Mouse (Mus musculus): Measurements from ENCODE around the gene Neu1. TPM values are rescaled to one million over a fixed set of nuclear protein-coding genes. Genes with fewer than 3 reads are reported as not detected.
A peak's percentile ranks its signal among the peaks of the same experiment; 100 is the strongest.

The Neu1 gene
- polyA plus RNA-seq, 1 experiment from 2014 or later, result 40.6 TPM

DNA sequence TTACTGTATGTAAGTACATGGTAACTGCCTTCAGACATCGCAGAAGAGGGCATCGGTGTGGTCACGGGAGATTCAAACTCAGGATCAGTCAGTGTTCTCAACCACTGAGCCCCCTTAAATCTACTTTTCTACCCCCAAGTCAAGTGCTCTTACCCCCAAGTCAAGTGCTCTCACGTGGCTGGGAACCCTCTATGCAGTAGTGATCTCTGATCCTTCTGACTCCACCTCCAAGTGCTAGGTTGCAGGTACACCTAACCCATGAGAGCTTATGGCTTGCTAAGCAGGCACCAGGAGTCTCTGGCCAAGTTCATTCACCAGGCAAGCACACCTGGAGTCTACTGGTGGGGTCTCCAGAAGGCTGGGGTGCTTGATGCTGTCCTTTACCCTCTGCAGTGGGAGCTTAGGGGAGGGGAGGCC, 18.5 kb downstream of the Neu1 start:
- WGBS, result 43% methylated on average over 4 of the region's 4 CpGs
- H3K4me1 ChIP-seq (ENCODE audit: control insufficient read depth, insufficient read depth, low read length), result peaks cover 4% of the 10 kb centered on the region; the same call in 1 of the 2 replicates
- no peaks in the 10 kb centered on the region for H3K9me3 ChIP-seq (replicated peaks; ENCODE audit: control insufficient read depth, low read length)
- no peak overlapping the region for H3K4me2 ChIP-seq (ENCODE audit: low read depth, low read length)
- peaks cover 10% of the 10 kb centered on the region; the same call in 1 of the 2 replicates for H3K36me3 ChIP-seq (ENCODE audit: control insufficient read depth, insufficient read depth, low read length)
- ATAC-seq (ENCODE audit: insufficient read depth, low FRiP score), result no peak
- H3K27me3 ChIP-seq (ENCODE audit: control insufficient read depth, insufficient read depth, low read length), result no peaks in the 10 kb centered on the region
- 0 out of 2 replicates have a peak overlapping the region, but pooled peaks have one; percentile 15 for H3K27ac ChIP-seq (ENCODE audit: low read length)
- H3K4me3 ChIP-seq (replicated peaks; ENCODE audit: low read length), result no peak overlapping the region
- no peak overlapping the region for H3K9ac ChIP-seq (ENCODE audit: low read length)

DNA sequence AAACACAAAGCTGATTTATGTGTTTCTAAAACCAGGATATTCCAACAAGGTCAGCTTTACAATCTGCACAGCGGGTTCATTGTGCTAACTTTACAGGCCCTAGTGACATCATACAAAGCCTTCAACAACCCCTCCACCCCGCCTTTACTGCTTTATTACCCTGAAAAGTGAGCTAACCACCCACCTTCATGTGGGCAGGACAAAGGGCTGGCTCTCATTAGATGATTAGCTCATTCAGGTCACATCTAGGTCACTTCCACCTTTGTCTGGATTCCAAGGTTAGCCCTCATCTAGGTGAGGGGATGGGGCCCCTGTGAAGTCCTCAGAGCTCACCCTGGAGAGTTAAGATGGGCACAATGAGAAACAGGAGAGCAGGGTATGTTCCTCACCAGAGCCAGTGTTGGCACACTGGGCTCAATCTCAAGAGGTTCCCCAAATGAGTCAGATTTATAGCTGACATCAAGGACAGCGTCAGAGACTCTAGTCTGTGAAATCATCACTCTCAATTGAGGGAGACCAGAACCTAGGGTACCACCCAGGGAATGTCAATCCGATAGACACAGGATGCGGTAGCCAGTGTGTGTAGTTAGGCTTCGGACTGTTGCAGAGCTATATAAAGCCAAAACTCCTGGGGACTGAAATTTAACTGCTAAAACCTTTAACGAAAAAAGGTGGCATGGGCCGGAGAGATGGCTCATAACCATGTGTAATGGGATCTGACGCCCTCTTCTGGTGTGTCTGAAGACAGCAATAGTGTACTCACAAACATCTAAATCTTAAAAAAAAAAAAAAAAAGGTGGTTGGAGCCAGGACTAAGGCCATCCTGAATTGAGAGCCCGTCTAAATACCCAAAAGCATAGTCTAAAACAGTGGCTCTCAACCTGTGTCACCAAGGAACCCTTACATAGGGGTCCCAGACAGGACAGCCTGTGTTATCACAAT, 19.7 kb downstream of the Neu1 start:
- peak overlapping the region; percentile 88 for H3K4me3 ChIP-seq (replicated peaks; ENCODE audit: low read length)
- 23% methylated on average over 10 of the region's 10 CpGs for WGBS
- H3K36me3 ChIP-seq (ENCODE audit: control insufficient read depth, insufficient read depth, low read length), result peaks cover 10% of the 10 kb centered on the region; the same call in 1 of the 2 replicates
- H3K4me2 ChIP-seq (ENCODE audit: low read depth, low read length), result peak overlapping the region; percentile 70
- 0 out of 2 replicates have a peak, but pooled peaks cover 4% of the 10 kb centered on the region for H3K27me3 ChIP-seq (ENCODE audit: control insufficient read depth, insufficient read depth, low read length)
- peak overlapping the region; percentile 91 for H3K27ac ChIP-seq (ENCODE audit: low read length)
- no peaks in the 10 kb centered on the region for H3K9me3 ChIP-seq (replicated peaks; ENCODE audit: control insufficient read depth, low read length)
- H3K9ac ChIP-seq (ENCODE audit: low read length), result peak overlapping the region; percentile 94
- ATAC-seq (ENCODE audit: insufficient read depth, low FRiP score), result no peak
- peaks cover 4% of the 10 kb centered on the region; the same call in 1 of the 2 replicates for H3K4me1 ChIP-seq (ENCODE audit: control insufficient read depth, insufficient read depth, low read length)

DNA sequence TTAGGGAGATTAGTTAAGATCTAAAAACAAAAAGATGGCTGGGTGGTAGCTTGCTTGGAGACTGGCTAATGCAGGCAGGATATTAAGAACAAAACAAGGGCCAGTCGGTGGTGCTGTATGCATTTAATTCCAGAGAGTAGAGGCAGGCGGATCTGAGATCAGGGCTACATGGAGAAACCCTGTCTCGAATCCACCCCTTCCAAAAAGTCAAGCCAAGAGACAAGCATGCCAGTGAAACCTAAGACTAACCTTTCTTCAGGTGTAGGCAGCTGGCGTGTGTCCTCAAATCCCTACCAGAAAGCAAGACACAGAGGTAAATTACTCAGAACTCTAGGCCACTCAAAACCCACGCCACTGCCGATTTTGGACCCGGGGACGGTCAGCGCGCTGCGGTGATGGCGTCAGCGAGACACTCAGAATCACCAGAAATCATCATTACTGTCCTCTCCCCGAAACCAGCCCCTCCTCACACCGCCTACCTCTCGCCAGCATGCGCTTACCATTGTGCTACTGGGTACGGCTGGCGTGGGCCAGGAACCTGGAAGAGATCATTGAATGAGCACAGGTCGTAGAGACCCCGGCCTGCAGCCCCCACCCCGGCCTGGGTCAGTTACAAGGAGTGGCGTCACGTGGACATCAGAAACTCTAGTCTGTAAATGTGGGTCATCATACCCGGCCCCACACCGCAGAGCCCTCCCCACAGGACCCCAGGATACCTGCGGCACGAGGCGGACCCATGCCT, 20.8 kb downstream of the Neu1 start:
- Histone ChIP-seq H3K9ac (ENCODE audit: low read length) (peak overlapping the region; percentile 94), H3K4me2 (ENCODE audit: low read depth, low read length) (peak overlapping the region; percentile 70), H3K4me1 (ENCODE audit: control insufficient read depth, insufficient read depth, low read length) (peaks cover 4% of the 10 kb centered on the region; the same call in 1 of the 2 replicates), H3K27ac (ENCODE audit: low read length) (peak overlapping the region; percentile 91), H3K27me3 (ENCODE audit: control insufficient read depth, insufficient read depth, low read length) (0 out of 2 replicates have a peak, but pooled peaks cover 4% of the 10 kb centered on the region), H3K4me3 (replicated peaks; ENCODE audit: low read length) (peak overlapping the region; percentile 88), H3K9me3 (replicated peaks; ENCODE audit: control insufficient read depth, low read length) (no peaks in the 10 kb centered on the region), H3K36me3 (ENCODE audit: control insufficient read depth, insufficient read depth, low read length) (peaks cover 10% of the 10 kb centered on the region; the same call in 1 of the 2 replicates)
- peak; percentile 23; the same call in 1 of the 2 replicates for ATAC-seq (ENCODE audit: insufficient read depth, low FRiP score)
- WGBS, result under 1% methylated on average over 29 of the region's 29 CpGs

DNA sequence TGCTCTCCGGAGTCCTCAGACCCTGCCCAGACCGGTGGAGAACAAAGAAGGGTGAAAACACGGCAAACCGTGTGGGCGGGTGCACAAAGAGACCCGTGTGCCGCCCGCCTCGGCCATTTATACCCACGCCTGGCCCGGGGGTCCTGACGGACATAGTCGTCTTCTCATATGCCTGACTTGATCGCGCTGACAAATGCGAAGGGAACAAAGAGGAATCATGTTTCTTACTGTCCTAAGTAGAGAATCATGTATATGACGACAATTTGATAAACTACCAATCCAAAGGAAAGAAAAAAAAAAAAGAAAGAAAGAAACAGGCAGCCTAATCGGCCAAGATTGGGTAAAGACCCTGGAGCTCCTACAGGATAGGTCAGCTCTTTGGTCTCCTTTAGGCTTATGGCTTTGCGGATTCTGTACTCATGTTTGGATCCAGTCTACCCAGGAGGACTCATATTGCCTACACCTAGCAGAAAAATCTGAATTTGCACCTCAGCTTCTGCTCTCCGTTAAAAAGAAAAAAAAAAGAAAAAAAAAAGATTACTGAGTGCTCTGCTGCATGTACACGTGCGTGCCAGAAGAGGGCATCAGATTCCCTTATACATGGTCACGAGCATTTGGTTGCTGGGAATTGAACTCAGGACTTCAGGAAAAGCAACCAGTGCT, 21.5 kb downstream of the Neu1 start:
- peak overlapping the region; percentile 88 for H3K4me3 ChIP-seq (replicated peaks; ENCODE audit: low read length)
- WGBS, result 0% methylated on average over 23 of the region's 23 CpGs
- H3K27ac ChIP-seq (ENCODE audit: low read length), result peak overlapping the region; percentile 91
- peak overlapping the region; percentile 94 for H3K9ac ChIP-seq (ENCODE audit: low read length)
- H3K4me2 ChIP-seq (ENCODE audit: low read depth, low read length), result peak overlapping the region; percentile 70
- no peaks in the 10 kb centered on the region for H3K9me3 ChIP-seq (replicated peaks; ENCODE audit: control insufficient read depth, low read length)
- peaks cover 10% of the 10 kb centered on the region; the same call in 1 of the 2 replicates for H3K36me3 ChIP-seq (ENCODE audit: control insufficient read depth, insufficient read depth, low read length)
- peak; percentile 75; the same call in 1 of the 2 replicates for ATAC-seq (ENCODE audit: insufficient read depth, low FRiP score)
- H3K27me3 ChIP-seq (ENCODE audit: control insufficient read depth, insufficient read depth, low read length), result 0 out of 2 replicates have a peak, but pooled peaks cover 4% of the 10 kb centered on the region
- peaks cover 4% of the 10 kb centered on the region; the same call in 1 of the 2 replicates for H3K4me1 ChIP-seq (ENCODE audit: control insufficient read depth, insufficient read depth, low read length)

DNA sequence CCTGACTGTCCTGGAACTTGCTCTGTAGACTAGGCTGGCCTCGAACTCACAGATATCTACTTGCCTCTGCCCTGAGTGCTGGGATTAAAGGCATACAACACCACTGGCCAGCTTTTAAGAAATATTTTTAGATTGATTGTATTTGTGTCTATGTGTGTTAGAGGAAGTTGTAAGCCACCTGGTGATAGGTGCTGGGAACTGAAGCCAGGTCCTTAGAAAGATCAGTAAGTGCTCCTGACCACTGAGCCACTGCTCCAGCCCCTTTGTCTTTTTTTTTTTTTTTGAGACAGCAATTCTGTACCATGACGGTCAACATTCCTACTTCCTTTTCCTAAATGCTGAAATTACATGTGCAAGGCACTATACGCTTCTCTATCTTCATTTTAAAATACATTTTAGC, 22.2 kb downstream of the Neu1 start:
- no peak overlapping the region for H3K4me3 ChIP-seq (replicated peaks; ENCODE audit: low read length)
- 81% methylated on average over 3 of the region's 3 CpGs for WGBS
- H3K27ac ChIP-seq (ENCODE audit: low read length), result no peak overlapping the region

DNA sequence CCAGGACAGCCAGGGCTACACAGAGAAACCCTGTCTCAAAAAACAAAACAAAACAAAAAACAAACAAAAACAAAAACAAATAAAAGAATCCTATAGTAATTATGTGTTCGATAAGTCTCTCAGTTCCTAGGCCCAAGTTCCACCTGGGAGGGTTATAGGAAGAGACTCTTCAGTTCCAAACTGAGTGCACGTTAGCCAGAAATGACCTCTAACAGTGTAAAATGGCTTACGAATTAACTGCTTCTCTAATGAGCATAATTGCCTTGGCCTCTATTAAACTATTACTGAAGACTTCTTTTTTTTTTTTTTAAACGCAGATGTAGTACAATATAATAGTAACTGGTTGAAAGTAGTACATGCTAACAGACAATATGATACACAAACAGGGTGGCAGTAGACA, 22.9 kb downstream of the Neu1 start:
- H3K9me3 ChIP-seq (replicated peaks; ENCODE audit: control insufficient read depth, low read length), result no peaks in the 10 kb centered on the region
- no peak overlapping the region for H3K4me2 ChIP-seq (ENCODE audit: low read depth, low read length)
- no peak overlapping the region for H3K4me3 ChIP-seq (replicated peaks; ENCODE audit: low read length)
- no peak for ATAC-seq (ENCODE audit: insufficient read depth, low FRiP score)
- 87% methylated on average over 4 of the region's 4 CpGs for WGBS
- peaks cover 10% of the 10 kb centered on the region; the same call in 1 of the 2 replicates for H3K36me3 ChIP-seq (ENCODE audit: control insufficient read depth, insufficient read depth, low read length)
- H3K27ac ChIP-seq (ENCODE audit: low read length), result no peak overlapping the region
- H3K27me3 ChIP-seq (ENCODE audit: control insufficient read depth, insufficient read depth, low read length), result 0 out of 2 replicates have a peak, but pooled peaks cover 4% of the 10 kb centered on the region
- H3K4me1 ChIP-seq (ENCODE audit: control insufficient read depth, insufficient read depth, low read length), result peaks cover 4% of the 10 kb centered on the region; the same call in 1 of the 2 replicates
- no peak overlapping the region for H3K9ac ChIP-seq (ENCODE audit: low read length)

More for the DNA sequence above, 22.2 kb downstream of the Neu1 start:
- Histone ChIP-seq H3K4me1 (ENCODE audit: control insufficient read depth, insufficient read depth, low read length) (peaks cover 4% of the 10 kb centered on the region; the same call in 1 of the 2 replicates), H3K27me3 (ENCODE audit: control insufficient read depth, insufficient read depth, low read length) (0 out of 2 replicates have a peak, but pooled peaks cover 4% of the 10 kb centered on the region), H3K4me2 (ENCODE audit: low read depth, low read length) (0 out of 2 replicates have a peak overlapping the region, but pooled peaks have one; percentile 70), H3K9ac (ENCODE audit: low read length) (no peak overlapping the region), H3K36me3 (ENCODE audit: control insufficient read depth, insufficient read depth, low read length) (peaks cover 10% of the 10 kb centered on the region; the same call in 1 of the 2 replicates), H3K9me3 (replicated peaks; ENCODE audit: control insufficient read depth, low read length) (no peaks in the 10 kb centered on the region)
- no peak for ATAC-seq (ENCODE audit: insufficient read depth, low FRiP score)

DNA sequence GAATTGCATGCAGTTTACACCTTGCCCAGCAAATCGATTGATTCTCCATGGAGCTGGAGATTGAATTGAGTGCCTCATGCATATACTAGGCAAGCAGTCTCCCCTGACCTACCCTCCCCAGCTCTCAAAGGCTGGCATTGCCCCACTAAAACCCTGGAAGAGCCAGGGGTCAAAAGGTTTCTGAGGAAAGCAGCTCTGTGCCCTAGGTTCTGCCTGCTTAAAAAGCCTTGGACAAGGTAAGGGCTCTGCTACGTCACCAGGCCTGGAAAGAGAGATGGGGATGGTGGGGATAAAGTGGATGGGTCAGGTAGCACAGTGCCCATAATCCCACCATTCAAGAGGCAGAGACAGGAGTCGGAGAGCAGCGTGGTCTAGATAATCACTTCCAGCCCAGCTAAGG, 23.8 kb downstream of the Neu1 start:
- ATAC-seq (ENCODE audit: insufficient read depth, low FRiP score), result no peak
- no peak overlapping the region for H3K4me2 ChIP-seq (ENCODE audit: low read depth, low read length)
- peaks cover 6% of the 10 kb centered on the region; the same call in 1 of the 2 replicates for H3K36me3 ChIP-seq (ENCODE audit: control insufficient read depth, insufficient read depth, low read length)
- peaks cover 4% of the 10 kb centered on the region; the same call in 1 of the 2 replicates for H3K4me1 ChIP-seq (ENCODE audit: control insufficient read depth, insufficient read depth, low read length)
- H3K9ac ChIP-seq (ENCODE audit: low read length), result no peak overlapping the region
- no peaks in the 10 kb centered on the region for H3K9me3 ChIP-seq (replicated peaks; ENCODE audit: control insufficient read depth, low read length)
- H3K4me3 ChIP-seq (replicated peaks; ENCODE audit: low read length), result no peak overlapping the region
- 91% methylated on average over 4 of the region's 4 CpGs for WGBS
- H3K27me3 ChIP-seq (ENCODE audit: control insufficient read depth, insufficient read depth, low read length), result 0 out of 2 replicates have a peak, but pooled peaks cover 4% of the 10 kb centered on the region
- H3K27ac ChIP-seq (ENCODE audit: low read length), result no peak overlapping the region

DNA sequence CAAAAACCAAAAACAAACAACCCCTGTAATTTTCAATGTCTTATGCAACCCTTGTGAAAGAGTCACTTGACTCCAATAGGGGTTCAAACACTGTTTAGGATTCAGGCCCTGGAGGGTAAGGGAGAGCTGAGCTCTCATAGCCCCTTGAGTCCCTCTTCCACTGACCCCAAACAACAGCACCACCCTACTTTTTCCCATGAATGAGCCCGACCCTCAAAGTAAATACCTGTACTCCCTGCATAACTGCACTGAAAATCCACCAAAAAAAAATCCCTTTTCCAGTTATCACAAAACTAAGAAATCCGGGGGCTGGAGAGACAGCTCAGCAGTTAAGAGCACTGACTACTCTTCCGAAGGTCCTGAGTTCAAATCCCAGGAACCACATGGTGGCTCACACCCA, 24.8 kb downstream of the Neu1 start:
- Histone ChIP-seq H3K27me3 (ENCODE audit: control insufficient read depth, insufficient read depth, low read length) (0 out of 2 replicates have a peak, but pooled peaks cover 4% of the 10 kb centered on the region), H3K36me3 (ENCODE audit: control insufficient read depth, insufficient read depth, low read length) (no peaks in the 10 kb centered on the region), H3K4me3 (replicated peaks; ENCODE audit: low read length) (no peak overlapping the region), H3K4me1 (ENCODE audit: control insufficient read depth, insufficient read depth, low read length) (peaks cover 6% of the 10 kb centered on the region), H3K4me2 (ENCODE audit: low read depth, low read length) (no peak overlapping the region), H3K27ac (ENCODE audit: low read length) (no peak overlapping the region), H3K9me3 (replicated peaks; ENCODE audit: control insufficient read depth, low read length) (no peaks in the 10 kb centered on the region), H3K9ac (ENCODE audit: low read length) (no peak overlapping the region)
- WGBS, result 75% methylated on average over 3 of the region's 3 CpGs
- no peak for ATAC-seq (ENCODE audit: insufficient read depth, low FRiP score)

Measured in stomach, embryonic 16.5 days (tissue).